Mouse (Mus musculus) left cerebral cortex, postnatal 36 days (tissue): ENCODE results near the gene A930033H14Rik. TPM values are rescaled to one million over a fixed set of nuclear protein-coding genes. Genes with fewer than 3 reads are reported as not detected.

ENCODE experiments used
- DNase-seq, 2 experiments: peaks; one replicate each; pipeline ENCODE4 v3.0.0; 2021 to 2022; ENCODE audit warnings: low spot score in 2 of 2, mixed read lengths in 1 of 2
- intact Hi-C: fragments of 180-260 bp; cut with DNase I; formaldehyde crosslinking; loops from one replicate; pipeline ENCODE4 v1.15.1; 2025
- total RNA-seq, 2 experiments: library from RNA; stranded (reverse); gene quantifications; 2 replicates each; pipeline ENCODE4 v1.2.3; 2021

The A930033H14Rik gene
- total RNA-seq, 2 experiments from 2014 or later: 3.0 to 4.2 TPM

- DNase-seq: no peak
- intact Hi-C loops: no loop called here
Observed at GRCm38 (mm10) chr10:69207481-69207880, 5.4 kb downstream of the A930033H14Rik start.

GRCm38 (mm10) chr10:69206081-69206480, 6.8 kb downstream of the A930033H14Rik start:
- DNase-seq: no peak
- intact Hi-C loops: no loop called here

GRCm38 (mm10) chr10:69204677-69205400, 8.1 kb downstream of the A930033H14Rik start:
- intact Hi-C loops: no loop called here

GRCm38 (mm10) chr10:69193721-69194120, 19.2 kb downstream of the A930033H14Rik start:
- intact Hi-C loops: no loop called here
- no peak for DNase-seq

More at GRCm38 (mm10) chr10:69204677-69205400, 8.1 kb downstream of the A930033H14Rik start:
- DNase-seq: no peak

GRCm38 (mm10) chr10:69192266-69192665, 20.6 kb downstream of the A930033H14Rik start:
- no peak for DNase-seq
- intact Hi-C loops: no loop called here

GRCm38 (mm10) chr10:69190434-69191160, 22.3 kb downstream of the A930033H14Rik start:
- DNase-seq: no peak
- intact Hi-C loops: no loop called here

- intact Hi-C loops: loop anchor here (2.0 to 5.0 kb wide), 2 partner anchors 25 to 134 kb away; partner anchors contain the start of gene A930033H14Rik
- no peak for DNase-seq
Observed at GRCm38 (mm10) chr10:69187773-69188443, 25.0 kb downstream of the A930033H14Rik start.

- DNase-seq: peak; percentile 48 to 56
- intact Hi-C loops: loop anchor here (1.0 to 5.0 kb wide), 3 partner anchors 27 to 136 kb away; partner anchors contain the start of gene A930033H14Rik
Observed at GRCm38 (mm10) chr10:69185894-69186893, 26.7 kb downstream of the A930033H14Rik start.

GRCm38 (mm10) chr10:69185431-69185830, 27.5 kb downstream of the A930033H14Rik start:
- no peak for DNase-seq
- intact Hi-C loops: loop anchor here (5.0 kb wide), 1 partner anchor 137 kb away; no protein-coding TSS in a partner anchor

GRCm38 (mm10) chr10:69184903-69185302, 28.0 kb downstream of the A930033H14Rik start:
- DNase-seq: no peak
- intact Hi-C loops: loop anchor here (5.0 kb wide), 1 partner anchor 137 kb away; no protein-coding TSS in a partner anchor

GRCm38 (mm10) chr10:69180997-69181396, 31.9 kb downstream of the A930033H14Rik start:
- no peak for DNase-seq
- intact Hi-C loops: no loop called here

GRCm38 (mm10) chr10:69179341-69179740, 33.6 kb downstream of the A930033H14Rik start:
- DNase-seq: no peak
- intact Hi-C loops: no loop called here

- intact Hi-C loops: no loop called here
- DNase-seq: no peak
Observed at GRCm38 (mm10) chr10:69176116-69176515, 36.8 kb downstream of the A930033H14Rik start.

GRCm38 (mm10) chr10:69172412-69172811, 40.5 kb downstream of the A930033H14Rik start:
- intact Hi-C loops: no loop called here
- no peak for DNase-seq

GRCm38 (mm10) chr10:69166514-69166913, 46.4 kb downstream of the A930033H14Rik start:
- intact Hi-C loops: loop anchor here (10.0 kb wide), 1 partner anchor 262 kb away; no protein-coding TSS in a partner anchor
- no peak for DNase-seq

- intact Hi-C loops: loop anchor here (10.0 kb wide), 1 partner anchor 261 kb away; no protein-coding TSS in a partner anchor
- DNase-seq: no peak
Observed at GRCm38 (mm10) chr10:69165847-69166246, 47.1 kb downstream of the A930033H14Rik start.

- intact Hi-C loops: loop anchor here (10.0 kb wide), 1 partner anchor 260 kb away; no protein-coding TSS in a partner anchor
Observed at GRCm38 (mm10) chr10:69165125-69165524, 47.8 kb downstream of the A930033H14Rik start.

GRCm38 (mm10) chr10:69163216-69163615, 49.7 kb downstream of the A930033H14Rik start:
- DNase-seq: no peak
- intact Hi-C loops: loop anchor here (10.0 kb wide), 1 partner anchor 258 kb away; no protein-coding TSS in a partner anchor

More at GRCm38 (mm10) chr10:69165125-69165524, 47.8 kb downstream of the A930033H14Rik start:
- DNase-seq: no peak
